Mouse (Mus musculus) erythroblast, embryonic 14.5 days (primary cell): ENCODE measurements around the gene Cbr4.

Experiments used
- GATA1 ChIP-seq: IDR thresholded peaks from 2 replicates; pipeline ENCODE4 v1.6.1; 2012; ENCODE audit warnings: low read length, inconsistent platforms, mixed read lengths
- TAL1 ChIP-seq: IDR thresholded peaks from 3 replicates; pipeline ENCODE4 v1.6.1; 2012; ENCODE audit warnings: low read length, inconsistent platforms, mixed read lengths

DNA sequence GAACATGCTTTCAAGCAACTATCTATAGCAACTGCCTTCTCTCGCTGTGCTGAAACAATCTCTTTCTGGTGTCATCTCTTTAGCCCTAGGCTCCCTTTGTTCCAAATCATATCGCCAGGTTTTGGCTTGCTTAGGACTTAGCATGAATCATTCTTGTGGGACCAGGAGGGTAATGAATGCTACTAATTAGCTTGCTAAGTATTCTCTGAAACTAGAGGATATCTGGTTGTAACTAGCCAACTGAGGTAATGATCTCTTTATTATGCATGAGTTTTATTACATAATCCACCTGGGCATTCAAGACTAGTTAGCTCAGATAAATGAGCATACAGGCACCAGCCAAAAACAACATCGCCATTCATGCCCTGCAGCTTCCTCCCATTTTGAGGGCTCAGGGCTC is 44.5 kb upstream of the Cbr4 start:
- TF ChIP-seq GATA1 (no peak), TAL1 (no peak)
